11 mouse cellular contexts compared by ENCODE assay signal in the genomic region with DNA sequence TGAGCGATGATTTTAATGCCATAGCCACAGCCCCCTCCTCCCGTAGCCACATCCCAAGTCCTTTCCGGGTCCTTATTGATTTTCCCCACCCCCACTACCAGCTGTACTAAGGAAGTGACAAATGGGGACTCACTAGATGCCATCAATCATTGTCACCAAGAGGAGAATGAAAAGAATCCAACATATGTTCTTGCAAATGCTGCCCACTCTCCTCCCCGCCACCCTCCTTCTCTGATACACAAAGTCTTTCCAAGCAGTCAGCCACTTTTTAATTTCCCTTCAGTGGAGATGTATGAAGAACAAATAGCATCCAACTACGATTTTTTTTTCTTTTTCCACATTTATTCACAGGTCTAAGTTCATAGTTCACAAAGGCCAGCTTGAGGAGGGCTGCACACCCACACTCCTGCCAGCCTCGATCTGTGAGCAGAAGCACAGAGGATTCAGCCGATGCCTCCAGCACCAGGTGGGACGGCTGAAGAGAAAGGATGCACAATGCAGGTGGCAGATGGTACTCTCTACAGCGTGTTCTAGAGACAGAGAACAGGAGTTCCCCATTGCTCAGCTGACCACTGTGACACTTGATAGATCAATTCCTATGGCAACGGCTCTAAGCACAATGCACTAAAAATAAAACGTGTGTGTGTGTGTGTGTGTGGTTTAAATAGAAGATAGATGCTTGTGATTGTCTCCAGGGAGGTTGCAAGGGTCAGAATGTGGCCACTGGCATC.
DNase-seq lines count a peak whose midpoint lies in the region; ATAC-seq lines count a peak whose summit lies in the region.
"Had no signal": no experiment of that assay in that cellular context is flagged by ENCODE, and none has a peak within 500 bp of the region (broad histone marks: within the 10 kb centered on the region; RNA-seq: fewer than 3 reads in every experiment).

No protein-coding gene starts in this region.

- no peak for DNase-seq in frontal cortex, postnatal 36 days (ENCODE audit: low spot score in 2 of 2)
- peak; percentile 53 to 61 for DNase-seq in cerebellum, postnatal 25 days
- DNase-seq in hindbrain, embryonic 11.5 days (ENCODE audit: low spot score): peak; percentile 68
- DNase-seq in lung, postnatal 10 days: no peak
- no peak for DNase-seq in ovary, adult 18-20 months (ENCODE audit: low spot score)
- DNase-seq: adrenal gland, postnatal 10 days; liver, embryonic 13.5 days had no signal

- H3K4me3 ChIP-seq in hindbrain, embryonic 11.5 days (ENCODE audit: low read depth, low read length): no peak overlapping the region
- no peak overlapping the region for H3K4me3 ChIP-seq in midbrain, embryonic 13.5 days (replicated peaks)
- H3K4me3 ChIP-seq: embryonic facial prominence, embryonic 13.5 days; liver, embryonic 13.5 days had no signal

- H3K27ac ChIP-seq in hindbrain, embryonic 11.5 days (ENCODE audit: low read depth, low read length): peak overlapping the region; percentile 71
- 0 out of 2 replicates have a peak overlapping the region, but pooled peaks have one; percentile 5 for H3K27ac ChIP-seq in midbrain, embryonic 13.5 days
- H3K27ac ChIP-seq: embryonic facial prominence, embryonic 13.5 days; liver, embryonic 13.5 days had no signal

- H3K9me3 ChIP-seq in hindbrain, embryonic 11.5 days (ENCODE audit: control insufficient read depth, low read length): no peaks in the 10 kb centered on the region
- no peaks in the 10 kb centered on the region for H3K9me3 ChIP-seq in midbrain, embryonic 13.5 days
- H3K9me3 ChIP-seq: embryonic facial prominence, embryonic 13.5 days; liver, embryonic 13.5 days had no signal

- H3K27me3 ChIP-seq in hindbrain, embryonic 11.5 days (ENCODE audit: control insufficient read depth, insufficient read depth, low read length): no peaks in the 10 kb centered on the region
- no peaks in the 10 kb centered on the region for H3K27me3 ChIP-seq in midbrain, embryonic 13.5 days
- H3K27me3 ChIP-seq: embryonic facial prominence, embryonic 13.5 days; liver, embryonic 13.5 days had no signal

- WGBS in hindbrain, embryonic 11.5 days: 23% methylated on average over 11 of the region's 11 CpGs
- WGBS in midbrain, embryonic 13.5 days: 38% methylated on average over 11 of the region's 11 CpGs

- ATAC-seq in frontal cortex, adult (ENCODE audit: low TSS enrichment): peak; percentile 36
- peak; percentile 86 for ATAC-seq in hindbrain, embryonic 11.5 days (ENCODE audit: low FRiP score)
- peak; percentile 55 for ATAC-seq in midbrain, embryonic 13.5 days
- no peak for ATAC-seq in erythroid progenitor cell, adult 5-6 weeks (replicated peaks; ENCODE audit: low FRiP score, poor library complexity, severe bottlenecking)

- no peak overlapping the region for H3K4me2 ChIP-seq in hindbrain, embryonic 11.5 days (replicated peaks; ENCODE audit: low read depth, low read length)
- no peak overlapping the region for H3K4me2 ChIP-seq in midbrain, embryonic 13.5 days (replicated peaks)
- H3K4me2 ChIP-seq: embryonic facial prominence, embryonic 13.5 days; liver, embryonic 13.5 days had no signal

- peaks cover 7% of the 10 kb centered on the region; the same call in 1 of the 2 replicates for H3K4me1 ChIP-seq in hindbrain, embryonic 11.5 days (replicated peaks; ENCODE audit: control insufficient read depth, insufficient read depth, low read length)
- H3K4me1 ChIP-seq in midbrain, embryonic 13.5 days (replicated peaks): peaks cover 17% of the 10 kb centered on the region

- no peaks in the 10 kb centered on the region for H3K36me3 ChIP-seq in hindbrain, embryonic 11.5 days (ENCODE audit: control insufficient read depth, insufficient read depth, low read length)
- H3K36me3 ChIP-seq in midbrain, embryonic 13.5 days: no peaks in the 10 kb centered on the region
- H3K36me3 ChIP-seq: embryonic facial prominence, embryonic 13.5 days; liver, embryonic 13.5 days had no signal

- no peak overlapping the region for H3K9ac ChIP-seq in hindbrain, embryonic 11.5 days (ENCODE audit: low read depth, low read length)
- H3K9ac ChIP-seq in midbrain, embryonic 13.5 days (replicated peaks): no peak overlapping the region; the same call in 1 of the 2 replicates
- H3K9ac ChIP-seq: embryonic facial prominence, embryonic 13.5 days; liver, embryonic 13.5 days had no signal

Comparison
In these comparisons a context has a peak if more than half of its experiments do, and no peak if none do; other contexts are left out.
1. DNase-seq: peak in cerebellum, postnatal 25 days (2 of 2) and hindbrain, embryonic 11.5 days (single experiment); none in frontal cortex, postnatal 36 days (0 of 2), lung, postnatal 10 days (single experiment) and ovary, adult 18-20 months (single experiment).